Mouse (Mus musculus) B cell, adult (primary cell): ENCODE results near the gene Gm8127. TPM values are rescaled to one million over a fixed set of nuclear protein-coding genes. Genes with fewer than 3 reads are reported as not detected.

Experiments
- total RNA-seq: library from RNA; stranded (reverse); gene quantifications from 4 replicates; pipeline ENCODE4 v1.2.4, GENCODE M21; 2023; ENCODE audit not compliant: inconsistent age

Gm8127 gene
- not detected in 4 replicates for total RNA-seq

GRCm38 (mm10) chr14:43293503-43293902 lies at the start of gene Gm8127:
TSS of gene Gm8127 (minus strand) at chr14:43293832.

DNA sequence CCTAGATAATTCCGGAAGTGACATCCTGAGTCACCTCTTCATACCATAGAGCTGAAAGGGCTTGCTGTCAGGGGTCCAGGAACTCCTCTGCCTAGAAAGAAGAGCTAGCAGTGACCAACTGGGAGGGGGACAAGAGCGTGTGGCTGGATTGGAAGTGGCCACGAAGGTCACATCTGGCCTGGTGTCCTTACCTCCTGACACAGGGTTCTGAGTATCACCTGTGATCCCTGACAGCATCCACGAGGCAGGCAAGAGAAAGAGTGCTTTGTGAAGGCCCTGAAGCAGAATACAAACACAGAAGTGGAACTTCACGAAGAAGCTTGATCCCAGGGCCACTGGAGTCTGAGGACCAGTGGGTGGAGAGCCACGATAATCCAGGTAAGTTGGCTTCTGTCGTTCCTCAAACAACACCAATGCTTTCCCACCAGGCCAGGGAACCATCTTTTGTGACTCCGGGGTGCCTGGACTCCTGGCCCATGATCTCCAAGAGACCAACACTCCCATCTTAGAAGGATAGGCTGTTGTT lies 18.6 kb downstream of the Gm8127 start, which contains the start of gene Gm9732:
Gene Gm9732, plus strand, starts transcription at position 51 of the 526 bp plus-strand sequence.

GRCm38 (mm10) chr14:43258349-43258748 lies 35.3 kb downstream of the Gm8127 start, which contains the start of gene Gm8126:
TSS of gene Gm8126 (plus strand) at chr14:43258649.

Other genes starting within 250 kb of the Gm8127 start
- not detected in 4 replicates for gene Gm8094, start 217.2 kb downstream of the Gm8127 start, total RNA-seq
- gene Gm8104, start 193.2 kb downstream of the Gm8127 start, total RNA-seq, result not detected in 4 replicates
- not detected in 4 replicates for gene Gm7233, start 114.0 kb downstream of the Gm8127 start, total RNA-seq
- gene Gm8122, start 58.5 kb downstream of the Gm8127 start, total RNA-seq, result not detected in 4 replicates
- not detected in 4 replicates for gene Gm8126, start 35.2 kb downstream of the Gm8127 start, total RNA-seq
- not detected in 4 replicates for gene Gm9732, start 18.8 kb downstream of the Gm8127 start, total RNA-seq
- gene 1700001F09Rik, start 54.0 kb upstream of the Gm8127 start, total RNA-seq, result not detected in 4 replicates
- gene Gm8138, start 122.5 kb upstream of the Gm8127 start, total RNA-seq, result not detected in 4 replicates
- gene Gm5799, start 249.7 kb upstream of the Gm8127 start, total RNA-seq, result not detected in 4 replicates